Mouse (Mus musculus) G1E (cell line): ENCODE data around the gene Arhgap18.

Experiments
- CTCF ChIP-seq: IDR thresholded peaks from 2 replicates; pipeline ENCODE4 v1.5.1; 2012; ENCODE audit warnings: low read depth, low read length, inconsistent platforms, mixed read lengths
- GATA2 ChIP-seq: IDR thresholded peaks from 2 replicates; pipeline ENCODE4 v1.6.1; 2012; ENCODE audit warnings: low read depth, low read length, inconsistent platforms, borderline replicate concordance
- POLR2AphosphoS5 ChIP-seq: IDR thresholded peaks from 2 replicates; pipeline ENCODE4 v1.6.1; 2012; ENCODE audit warnings: low read depth, low read length, inconsistent platforms; ENCODE audit not compliant: insufficient replicate concordance
- TAL1 ChIP-seq: conservative IDR thresholded peaks from 2 replicates; pipeline ENCODE4 v1.6.1; 2012; ENCODE audit warnings: low read depth, low read length, inconsistent platforms, mixed read lengths

DNA sequence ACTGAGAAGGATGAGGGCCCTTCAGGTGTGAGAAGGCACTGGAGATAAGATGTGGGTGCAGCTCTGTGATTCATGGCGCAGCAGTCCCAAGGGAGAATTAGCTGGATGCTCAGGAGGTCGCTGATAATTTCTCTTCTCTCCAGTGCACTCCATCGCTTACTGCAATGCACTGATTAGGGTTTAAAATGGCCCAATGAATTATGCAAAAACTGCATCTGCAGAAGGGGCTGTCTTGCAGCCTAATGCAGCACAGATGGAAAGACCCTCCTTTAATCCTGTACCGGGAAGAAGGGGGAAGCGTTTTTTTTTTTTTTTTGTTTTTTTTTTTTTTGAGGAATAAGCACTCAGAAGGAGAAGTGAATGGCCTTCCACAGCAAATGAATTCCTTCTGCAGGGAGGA, 74.1 kb downstream of the Arhgap18 start:
- TF ChIP-seq CTCF (no peak), TAL1 (no peak), POLR2AphosphoS5 (no peak), GATA2 (no peak)
